Mouse (Mus musculus) cerebellum, postnatal 14 days (tissue): ENCODE measurements around the gene Dag1.

Experiments used
- DNase-seq, 2 experiments: peaks; one replicate each; pipeline ENCODE4 v3.0.0; 2021; ENCODE audit warnings: mixed read lengths in 2 of 2

The Dag1 gene

GRCm38 (mm10) chr9:108182806-108183506 lies 80.8 kb downstream of the Dag1 start:
- DNase-seq = no peak

GRCm38 (mm10) chr9:108178391-108178790 lies 85.4 kb downstream of the Dag1 start:
- DNase-seq = no peak

DNA sequence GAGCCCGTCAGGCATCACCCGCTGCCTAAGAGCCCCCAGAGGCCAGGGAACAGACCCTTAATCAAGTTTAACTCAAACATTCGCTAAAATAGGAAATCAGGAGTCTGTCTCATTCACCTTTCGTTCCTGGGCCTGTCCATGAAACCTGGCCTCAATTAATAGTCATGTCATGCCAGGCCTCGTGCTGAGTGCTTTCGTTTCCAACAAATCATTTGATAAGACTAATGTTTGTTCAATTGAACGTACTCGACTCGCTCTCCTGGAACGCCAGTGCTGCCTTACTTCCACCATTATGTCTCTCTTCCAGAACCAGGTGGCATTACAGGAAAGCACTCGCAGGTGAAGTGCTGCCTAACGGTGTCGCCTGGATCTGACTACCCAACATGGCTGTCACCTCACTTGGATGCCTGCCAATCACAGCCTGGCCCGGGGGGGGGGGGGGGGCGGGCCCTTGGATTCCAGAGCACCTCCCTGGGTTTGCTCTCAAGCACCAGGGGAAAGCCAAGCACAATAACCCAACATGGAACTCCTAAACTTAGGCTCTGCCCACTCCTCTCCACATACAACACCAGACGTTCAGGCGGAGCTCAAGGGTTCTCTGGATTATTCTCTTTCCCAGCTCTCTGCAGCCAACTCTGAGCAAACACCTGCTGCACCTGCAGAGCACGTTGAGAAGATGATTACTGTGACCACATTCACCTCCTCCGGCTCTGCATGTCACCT lies 88.5 kb downstream of the Dag1 start:
- DNase-seq = peak in 1 of 2 experiments; percentile 40

GRCm38 (mm10) chr9:108172777-108173350 lies 90.9 kb downstream of the Dag1 start:
- DNase-seq = peak in 1 of 2 experiments; percentile 31

DNA sequence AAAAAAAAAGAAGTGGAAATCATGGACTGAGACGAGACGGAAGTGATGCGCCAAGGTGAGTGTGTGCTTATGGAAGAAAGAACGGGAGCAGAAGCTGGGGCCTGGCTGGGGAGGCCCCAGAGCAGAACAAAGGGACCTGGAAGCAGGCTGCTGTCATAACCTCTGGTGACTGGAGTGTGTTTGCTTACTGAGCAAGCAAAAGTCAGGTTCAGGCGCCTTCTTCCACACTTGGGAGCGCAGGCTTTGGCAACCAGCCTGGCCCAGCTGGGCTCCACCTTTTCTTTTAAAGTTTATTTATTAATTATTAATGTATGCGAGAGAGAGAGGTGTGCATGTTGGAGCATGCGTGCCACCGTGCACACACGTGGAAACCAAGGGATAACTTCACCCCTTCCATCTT lies 94.0 kb downstream of the Dag1 start:
- peak in 1 of 2 experiments; percentile 11 for DNase-seq

GRCm38 (mm10) chr9:108165143-108165542 lies 98.6 kb downstream of the Dag1 start:
- no peak for DNase-seq

DNA sequence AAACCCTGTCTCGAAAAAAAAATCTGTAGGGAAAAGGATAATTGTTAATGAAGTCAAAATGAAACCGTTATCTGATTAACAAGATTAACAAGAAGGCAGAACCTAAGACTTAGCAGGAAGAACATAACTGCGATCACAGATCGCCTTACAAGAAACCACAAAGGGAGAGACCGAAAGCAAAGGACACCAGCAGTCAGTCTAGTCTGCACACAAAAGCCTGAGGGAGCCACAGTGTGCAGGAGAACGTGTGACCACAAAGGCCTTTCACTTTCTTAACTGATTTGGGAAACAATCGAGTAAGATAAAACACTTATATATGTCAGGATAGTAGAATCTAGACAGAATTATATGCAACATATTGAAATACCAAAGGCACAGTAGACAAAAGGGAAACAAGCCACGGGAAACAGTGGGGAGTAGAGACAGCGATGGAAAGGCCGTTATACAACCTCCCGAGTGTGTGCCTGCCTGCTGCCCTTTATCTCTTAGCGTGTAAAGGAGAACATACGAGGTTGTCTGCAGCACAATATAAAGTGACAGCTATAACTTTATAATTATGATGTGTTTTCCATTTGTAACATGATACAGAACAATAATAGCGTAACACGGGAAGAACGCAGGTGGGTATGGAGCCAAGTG lies 100.0 kb downstream of the Dag1 start:
- DNase-seq = no peak

DNA sequence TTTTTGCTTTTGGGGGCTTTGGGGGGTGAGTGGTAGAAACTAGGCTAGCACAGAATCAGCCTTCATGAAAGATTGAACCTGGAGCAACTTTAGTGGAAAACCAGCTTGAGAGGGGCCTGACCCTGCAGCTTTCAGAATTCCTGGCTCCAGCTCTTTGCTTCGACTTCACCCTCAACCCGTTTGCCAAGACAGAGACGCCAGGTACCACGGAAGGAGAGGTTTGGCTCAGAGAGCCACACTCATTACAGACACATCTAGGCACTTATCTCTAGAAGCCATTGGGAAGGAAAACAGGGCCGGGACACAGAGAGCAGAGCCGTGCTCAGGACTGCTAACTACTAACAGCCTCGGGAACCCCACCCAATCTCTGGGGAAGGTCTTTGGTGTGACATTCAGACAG lies 105.9 kb downstream of the Dag1 start:
- DNase-seq = peak; percentile 61 to 73

DNA sequence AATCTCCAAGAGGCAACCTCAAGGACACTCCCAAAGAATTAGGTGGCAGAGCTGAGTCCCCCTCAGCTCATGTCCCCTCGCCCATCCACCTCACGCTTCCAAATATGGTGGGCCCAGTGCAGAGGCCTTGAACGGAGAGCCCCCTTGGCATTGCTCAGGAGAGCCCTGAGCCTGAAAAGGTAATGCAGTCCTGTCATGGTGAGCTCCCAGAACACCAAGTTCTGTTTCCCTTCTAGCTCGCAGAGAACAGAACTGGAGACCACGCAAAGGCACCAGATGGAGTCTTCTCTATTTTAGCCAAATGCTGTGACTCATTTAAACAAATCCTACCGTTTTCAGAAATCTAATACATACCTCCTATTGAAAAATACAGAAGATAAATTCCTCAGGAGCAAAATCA lies 106.3 kb downstream of the Dag1 start:
- peak in 1 of 2 experiments; percentile 51 for DNase-seq

- DNase-seq = peak in 1 of 2 experiments; percentile 49
Observed at GRCm38 (mm10) chr9:108156786-108157185, 107.0 kb downstream of the Dag1 start.

DNA sequence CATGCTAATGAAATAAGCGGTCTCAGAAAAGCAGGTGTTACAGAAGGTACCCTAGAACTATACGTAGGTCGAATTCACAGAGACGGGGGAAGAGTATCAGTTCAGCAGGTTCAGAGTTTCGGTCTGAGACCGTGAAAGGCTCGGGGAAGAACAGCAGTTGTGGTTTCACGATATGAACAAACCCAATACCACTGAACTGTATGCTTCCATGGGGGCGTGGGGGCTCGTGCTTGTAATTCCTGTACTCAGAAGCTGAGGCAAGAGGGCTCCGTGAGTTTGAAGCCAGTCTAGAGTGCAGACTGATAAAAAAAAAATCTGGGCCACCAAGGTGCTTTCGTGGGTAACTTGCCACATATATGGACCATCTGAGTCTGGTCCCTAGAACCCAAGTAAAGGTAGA lies 108.9 kb downstream of the Dag1 start:
- DNase-seq = no peak
